Mouse (Mus musculus) liver, embryonic 15.5 days (tissue): Measurements from ENCODE around the gene Ntrk2. TPM values are rescaled to one million over a fixed set of nuclear protein-coding genes. Genes with fewer than 3 reads are reported as not detected.

Source experiments
- ATAC-seq: fragments of 200-750 bp; cut with Nextera tagmentation; 2 replicates; pipeline ENCODE4 v1.8.0; 2017; ENCODE audit warnings: moderate number of reproducible peaks, mild to moderate bottlenecking, moderate library complexity; ENCODE audit not compliant: insufficient read depth
- H3K27ac ChIP-seq: fragments of 300-500 bp; sonication (generic); replicated peaks from 2 replicates; pipeline ENCODE4 v1.5.1; 2015; ENCODE audit warnings: mild to moderate bottlenecking, inconsistent platforms
- H3K27me3 ChIP-seq: fragments of 300-500 bp; sonication (generic); 2 replicates; pipeline ENCODE4 v1.6.1; 2015; ENCODE audit warnings: mild to moderate bottlenecking, inconsistent platforms
- H3K36me3 ChIP-seq: fragments of 300-500 bp; sonication (generic); replicated peaks from 2 replicates; pipeline ENCODE4 v1.6.1; 2015; ENCODE audit warnings: moderate library complexity, mild to moderate bottlenecking, inconsistent platforms
- H3K4me1 ChIP-seq: fragments of 300-500 bp; sonication (generic); replicated peaks from 2 replicates; pipeline ENCODE4 v1.6.1; 2015; ENCODE audit warnings: inconsistent platforms
- H3K4me2 ChIP-seq: fragments of 300-500 bp; sonication (generic); 2 replicates; pipeline ENCODE4 v1.6.1; 2015; ENCODE audit warnings: moderate library complexity, mild to moderate bottlenecking, inconsistent platforms
- H3K4me3 ChIP-seq: fragments of 300-500 bp; sonication (generic); replicated peaks from 2 replicates; pipeline ENCODE4 v1.5.1; 2015; ENCODE audit warnings: mild to moderate bottlenecking, inconsistent platforms
- H3K9ac ChIP-seq: fragments of 300-500 bp; sonication (generic); 2 replicates; pipeline ENCODE4 v1.6.1; 2015; ENCODE audit warnings: moderate library complexity, mild to moderate bottlenecking, inconsistent platforms
- H3K9me3 ChIP-seq: fragments of 300-500 bp; sonication (generic); replicated peaks from 2 replicates; pipeline ENCODE4 v1.6.1; 2016; ENCODE audit warnings: inconsistent platforms
- WGBS: fragments of 180-500 bp; shearing (Covaris S2); methylation state at CpG from one replicate; pipeline ENCODE4 v1.1.7; 2015; ENCODE audit warnings: mixed read lengths; ENCODE audit not compliant: insufficient replicate concordance; 5-methylcytosine and 5-hydroxymethylcytosine counted together
- polyA plus RNA-seq: library from polyadenylated mRNA; unstranded; fragments of >200 nt; fragmentation: Nextera tagmentation; extraction: Ambion mirVana; gene quantifications from 2 replicates; pipeline ENCODE4 v1.2.1, GENCODE M21; 2015

The Ntrk2 gene
- polyA plus RNA-seq, 1 experiment from 2014 or later: 0.23 TPM

GRCm38 (mm10) chr13:59176485-59176884, 370.1 kb downstream of the Ntrk2 start:
- Histone ChIP-seq H3K36me3 (no peaks in the 10 kb centered on the region), H3K27me3 (no peaks in the 10 kb centered on the region), H3K27ac (no peak overlapping the region), H3K9me3 (no peaks in the 10 kb centered on the region), H3K9ac (no peak overlapping the region), H3K4me3 (no peak overlapping the region), H3K4me1 (no peaks in the 10 kb centered on the region), H3K4me2 (no peak overlapping the region)
- 51% methylated on average over 9 of the region's 9 CpGs for WGBS
- no peak for ATAC-seq

GRCm38 (mm10) chr13:59177003-59177402, 370.6 kb downstream of the Ntrk2 start:
- ATAC-seq: no peak
- H3K27ac ChIP-seq: no peak overlapping the region
- no peaks in the 10 kb centered on the region for H3K9me3 ChIP-seq
- H3K4me1 ChIP-seq: no peaks in the 10 kb centered on the region
- H3K36me3 ChIP-seq: no peaks in the 10 kb centered on the region
- H3K4me2 ChIP-seq: no peak overlapping the region
- 58% methylated on average over 9 of the region's 9 CpGs for WGBS
- H3K9ac ChIP-seq: no peak overlapping the region
- no peaks in the 10 kb centered on the region for H3K27me3 ChIP-seq
- no peak overlapping the region for H3K4me3 ChIP-seq

- H3K4me2 ChIP-seq: no peak overlapping the region
- no peaks in the 10 kb centered on the region for H3K9me3 ChIP-seq
- ATAC-seq: no peak
- no peak overlapping the region for H3K27ac ChIP-seq
- H3K4me1 ChIP-seq: no peaks in the 10 kb centered on the region
- H3K27me3 ChIP-seq: no peaks in the 10 kb centered on the region
- 61% methylated on average over 4 of the region's 4 CpGs for WGBS
- no peak overlapping the region for H3K4me3 ChIP-seq
- no peak overlapping the region for H3K9ac ChIP-seq
- H3K36me3 ChIP-seq: no peaks in the 10 kb centered on the region
These were observed 373.6 kb downstream of the Ntrk2 start for GRCm38 (mm10) chr13:59179986-59180385.

DNA sequence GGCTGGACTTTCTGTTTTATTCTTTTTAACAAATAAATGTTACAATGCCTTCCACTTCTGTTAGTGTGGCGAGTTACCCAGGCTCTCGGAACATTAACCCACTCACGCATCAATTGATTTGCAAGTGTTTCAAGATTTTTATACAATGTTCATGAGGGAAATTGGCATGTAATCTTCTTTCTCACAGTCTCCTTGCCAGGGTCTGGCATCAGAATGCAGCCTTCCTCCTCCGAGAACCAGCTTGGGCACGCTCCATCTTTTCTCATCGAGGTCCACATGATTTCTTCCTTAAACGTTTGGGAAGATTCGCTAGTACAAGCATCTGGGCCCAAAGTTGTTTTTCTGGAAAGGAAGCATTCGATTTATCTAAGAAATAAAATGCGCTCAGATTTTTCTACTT, 374.4 kb downstream of the Ntrk2 start:
- no peak for ATAC-seq
- H3K27ac ChIP-seq: no peak overlapping the region
- no peaks in the 10 kb centered on the region for H3K27me3 ChIP-seq
- no peaks in the 10 kb centered on the region for H3K36me3 ChIP-seq
- H3K9me3 ChIP-seq: no peaks in the 10 kb centered on the region
- H3K4me1 ChIP-seq: no peaks in the 10 kb centered on the region
- 74% methylated on average over 10 of the region's 10 CpGs for WGBS
- no peak overlapping the region for H3K4me2 ChIP-seq
- H3K9ac ChIP-seq: no peak overlapping the region
- H3K4me3 ChIP-seq: no peak overlapping the region

- 50% methylated on average over 16 of the region's 16 CpGs for WGBS
- Histone ChIP-seq H3K4me3 (no peak overlapping the region), H3K27me3 (no peaks in the 10 kb centered on the region), H3K9me3 (no peaks in the 10 kb centered on the region), H3K4me1 (no peaks in the 10 kb centered on the region), H3K4me2 (no peak overlapping the region), H3K27ac (no peak overlapping the region), H3K36me3 (no peaks in the 10 kb centered on the region), H3K9ac (no peak overlapping the region)
- ATAC-seq: no peak
These were observed 375.0 kb downstream of the Ntrk2 start for GRCm38 (mm10) chr13:59181188-59181947.

DNA sequence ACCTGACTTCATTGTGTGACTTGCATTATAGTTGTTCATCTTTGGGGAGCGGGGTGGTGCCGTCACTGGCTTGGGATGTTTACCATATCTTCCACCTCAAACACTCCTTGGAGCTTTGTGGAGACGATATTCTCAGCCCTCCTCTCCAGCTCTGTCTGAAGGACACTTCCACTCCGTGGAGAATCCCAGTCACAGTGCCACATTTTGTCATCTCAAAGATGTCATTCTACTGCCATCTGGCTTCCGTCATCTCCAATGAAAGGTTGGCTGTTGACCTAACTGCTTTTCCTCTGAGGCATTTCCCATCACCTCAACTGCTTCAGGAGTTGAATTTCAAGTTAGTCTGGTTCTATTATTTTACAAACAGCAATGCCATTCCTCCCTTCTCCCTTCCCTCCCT, 376.3 kb downstream of the Ntrk2 start:
- 50% methylated on average over 5 of the region's 5 CpGs for WGBS
- no peaks in the 10 kb centered on the region for H3K27me3 ChIP-seq
- H3K4me1 ChIP-seq: no peaks in the 10 kb centered on the region
- ATAC-seq: no peak
- H3K4me3 ChIP-seq: no peak overlapping the region
- no peak overlapping the region for H3K27ac ChIP-seq
- no peak overlapping the region for H3K9ac ChIP-seq
- H3K9me3 ChIP-seq: no peaks in the 10 kb centered on the region
- no peaks in the 10 kb centered on the region for H3K36me3 ChIP-seq
- H3K4me2 ChIP-seq: no peak overlapping the region

Other genes starting within 250 kb of the Ntrk2 start
- gene Slc28a3, start 195.7 kb upstream of the Ntrk2 start, polyA plus RNA-seq: 0.02 and 0.06 TPM in 2 replicates